Mouse (Mus musculus): ENCODE results near the gene Sox10. TPM values are rescaled to one million over a fixed set of nuclear protein-coding genes. Genes with fewer than 3 reads are reported as not detected.
A peak's percentile ranks its signal among the peaks of the same experiment; 100 is the strongest.

Sox10 gene
- polyA plus RNA-seq (2012; ENCODE audit: insufficient read depth, insufficient read length, missing spikeins): 0.48 and 1.5 TPM in 2 replicates

DNA sequence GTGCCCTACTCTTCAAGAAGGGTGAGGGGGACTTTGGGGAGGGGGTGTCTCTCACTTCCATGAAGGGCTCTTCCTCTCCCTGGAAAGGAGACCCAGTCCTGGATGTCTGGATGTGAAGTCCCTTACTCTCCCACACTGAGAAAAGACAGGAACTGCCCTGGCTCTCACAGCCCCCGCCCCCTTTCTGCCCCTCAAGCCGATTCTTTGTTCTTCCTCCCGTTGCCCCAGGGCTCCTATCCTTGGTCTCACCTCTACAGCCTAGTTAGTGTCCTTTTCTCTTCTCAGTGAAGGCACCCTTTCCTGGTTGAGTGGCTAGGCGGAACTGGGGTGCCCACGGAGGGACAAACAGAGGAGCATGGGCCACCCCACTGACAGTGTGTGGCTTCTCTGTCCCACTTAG, at the start of gene Sox10:
TSS of gene Sox10 (minus strand) at position 101 of the 400 bp plus-strand sequence.
- Histone ChIP-seq H3K4me3 (ENCODE audit: insufficient read depth, low read depth, low read length) (no peak within 1 kb of the TSS), H3K27ac (replicated peaks; ENCODE audit: low read depth, low read length) (no peak within 1 kb of the TSS), H3K4me1 (ENCODE audit: control insufficient read depth, insufficient read depth, insufficient read length, low read length) (no peaks in the 10 kb centered on the region)

DNA sequence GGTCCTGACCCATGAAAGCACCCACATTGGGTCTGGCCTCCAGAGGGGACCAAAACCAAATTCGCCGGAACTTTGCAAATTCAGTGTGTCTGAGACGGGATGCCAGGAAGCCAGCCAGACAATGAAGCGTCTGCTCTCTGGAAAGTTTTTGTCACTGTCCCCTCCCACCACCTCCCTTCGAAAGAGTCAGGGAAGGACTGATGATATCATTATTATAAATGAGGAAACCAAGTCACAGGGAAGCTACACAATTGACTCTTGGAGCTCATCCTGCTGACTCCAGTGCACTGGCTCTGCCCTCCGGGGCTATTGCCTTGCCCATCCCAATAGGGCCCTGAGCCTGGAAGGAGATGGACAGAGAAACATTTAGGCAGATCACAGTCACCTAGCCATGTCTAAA, 48.6 kb upstream of the Sox10 start:
- no peak overlapping the region for H3K27ac ChIP-seq (replicated peaks; ENCODE audit: low read depth, low read length)
- H3K4me1 ChIP-seq (ENCODE audit: control insufficient read depth, insufficient read depth, insufficient read length, low read length): no peaks in the 10 kb centered on the region
- no peak overlapping the region for H3K4me3 ChIP-seq (ENCODE audit: insufficient read depth, low read depth, low read length)

DNA sequence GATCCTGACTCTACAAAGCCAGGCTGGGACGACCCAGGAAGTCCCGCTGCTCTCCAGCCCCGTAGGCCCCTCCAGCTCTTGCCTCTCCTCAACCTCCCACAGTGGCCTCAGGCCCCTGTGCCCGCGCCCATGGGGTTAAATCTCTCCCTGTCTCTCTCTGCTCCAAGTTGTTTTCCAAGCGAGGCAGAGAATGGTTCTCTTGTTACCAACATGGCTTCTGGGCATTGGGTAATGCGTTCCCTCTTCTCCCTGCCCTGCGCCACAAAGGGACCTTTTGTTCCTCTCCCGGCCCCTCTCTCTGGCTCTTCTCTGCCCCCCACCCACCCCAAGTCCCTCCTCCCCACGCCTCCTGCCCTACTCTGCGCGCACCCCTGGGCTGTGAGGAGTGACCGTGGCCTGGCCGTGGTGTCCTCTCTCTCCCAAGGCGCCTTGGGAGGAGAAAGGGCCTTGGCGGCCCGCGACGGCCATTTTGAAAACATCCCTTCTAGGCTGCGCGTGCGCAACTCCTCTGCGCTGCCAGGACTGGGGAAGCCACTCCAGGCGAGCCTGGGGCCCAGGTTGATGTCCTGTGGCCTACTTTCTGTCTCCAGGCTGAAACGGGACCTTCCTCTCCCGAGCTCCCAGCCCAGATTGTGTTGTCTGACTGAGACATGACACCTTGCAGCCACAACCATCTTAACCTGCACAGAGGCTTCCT, 47.9 kb upstream of the Sox10 start:
- H3K27ac ChIP-seq (replicated peaks; ENCODE audit: low read depth, low read length): no peak overlapping the region

DNA sequence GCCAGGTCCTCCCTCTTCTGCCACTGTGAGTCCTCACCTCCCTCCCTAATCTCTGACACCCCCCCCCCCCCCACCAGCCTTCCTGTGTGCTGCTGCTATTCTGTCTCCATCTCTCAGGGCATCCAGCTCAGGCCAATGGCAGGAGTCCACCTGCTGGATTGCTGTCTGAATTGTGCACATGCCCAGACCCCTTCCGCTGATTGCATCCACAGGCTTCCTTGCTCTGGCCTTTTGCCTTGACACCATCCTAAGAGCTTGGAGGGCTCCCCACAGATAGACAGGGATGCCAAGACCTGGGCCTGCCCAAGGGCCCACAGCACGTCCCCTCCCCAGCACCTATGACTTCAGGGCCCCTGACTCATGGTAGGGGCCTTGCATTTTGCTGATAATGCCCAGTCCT, 45.3 kb upstream of the Sox10 start:
- no peaks in the 10 kb centered on the region for H3K4me1 ChIP-seq (ENCODE audit: control insufficient read depth, insufficient read depth, insufficient read length, low read length)
- H3K4me3 ChIP-seq (ENCODE audit: insufficient read depth, low read depth, low read length): no peak overlapping the region
- no peak overlapping the region for H3K27ac ChIP-seq (replicated peaks; ENCODE audit: low read depth, low read length)

More for the DNA sequence above, 47.9 kb upstream of the Sox10 start:
- H3K4me3 ChIP-seq (ENCODE audit: insufficient read depth, low read depth, low read length): no peak overlapping the region
- H3K4me1 ChIP-seq (ENCODE audit: control insufficient read depth, insufficient read depth, insufficient read length, low read length): no peaks in the 10 kb centered on the region

DNA sequence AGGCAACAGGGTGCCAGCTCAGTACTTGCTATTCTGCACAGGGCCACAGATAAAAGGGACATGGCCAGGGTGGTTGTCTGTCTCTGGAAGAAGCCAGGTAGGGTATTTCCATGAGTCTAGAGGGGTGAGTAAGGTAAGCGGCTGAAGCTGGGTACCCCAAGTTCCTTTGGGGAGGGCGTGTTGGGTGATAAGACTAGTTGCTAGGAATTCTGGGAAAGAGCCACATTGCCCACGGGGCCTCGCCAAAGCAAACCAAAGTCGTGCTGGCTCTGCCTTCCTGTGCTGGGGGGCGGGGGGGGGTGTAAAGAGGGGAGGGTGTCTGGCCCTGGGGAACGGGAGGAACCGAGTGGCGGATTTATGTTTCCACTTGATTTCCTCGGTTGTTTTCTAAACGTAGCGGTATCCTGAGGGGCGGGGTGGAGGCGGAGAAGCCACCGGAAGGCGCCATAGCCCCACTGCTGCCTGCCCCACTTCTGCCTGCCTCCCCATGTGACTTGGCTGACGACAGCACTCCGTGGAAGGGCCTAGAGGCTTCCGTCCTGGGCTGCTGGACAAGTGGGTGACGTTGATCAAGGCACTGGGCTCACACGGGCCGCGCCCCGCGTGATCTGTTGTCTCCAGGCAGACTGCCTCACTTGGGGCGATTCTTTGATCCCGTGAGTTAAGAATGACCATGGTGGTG, 43.9 kb upstream of the Sox10 start:
- H3K4me1 ChIP-seq (ENCODE audit: control insufficient read depth, insufficient read depth, insufficient read length, low read length): no peaks in the 10 kb centered on the region
- H3K27ac ChIP-seq (replicated peaks; ENCODE audit: low read depth, low read length): peak overlapping the region; percentile 19; the same call in 1 of the 2 replicates
- peak overlapping the region; percentile 42 for H3K4me3 ChIP-seq (ENCODE audit: insufficient read depth, low read depth, low read length)

DNA sequence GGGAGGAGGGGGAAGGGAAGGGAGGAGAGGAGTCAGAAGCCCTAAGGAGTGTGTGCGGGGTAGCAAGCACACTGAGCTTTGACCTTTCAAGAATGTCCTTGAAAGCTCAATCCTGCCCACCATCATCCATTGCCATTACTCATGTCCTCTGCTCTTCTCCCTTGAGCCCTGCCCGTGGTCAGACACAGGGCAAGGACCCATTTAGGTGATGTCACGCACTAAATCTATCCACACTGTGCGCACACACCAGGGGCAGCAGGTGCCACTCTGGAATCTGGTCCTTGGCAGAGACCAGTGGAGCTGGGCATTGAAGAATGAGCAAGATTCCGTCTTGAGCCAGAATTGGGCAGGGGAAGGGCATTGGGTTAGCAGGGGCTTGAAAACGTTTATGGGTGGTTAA, 43.2 kb upstream of the Sox10 start:
- H3K4me3 ChIP-seq (ENCODE audit: insufficient read depth, low read depth, low read length): no peak overlapping the region

DNA sequence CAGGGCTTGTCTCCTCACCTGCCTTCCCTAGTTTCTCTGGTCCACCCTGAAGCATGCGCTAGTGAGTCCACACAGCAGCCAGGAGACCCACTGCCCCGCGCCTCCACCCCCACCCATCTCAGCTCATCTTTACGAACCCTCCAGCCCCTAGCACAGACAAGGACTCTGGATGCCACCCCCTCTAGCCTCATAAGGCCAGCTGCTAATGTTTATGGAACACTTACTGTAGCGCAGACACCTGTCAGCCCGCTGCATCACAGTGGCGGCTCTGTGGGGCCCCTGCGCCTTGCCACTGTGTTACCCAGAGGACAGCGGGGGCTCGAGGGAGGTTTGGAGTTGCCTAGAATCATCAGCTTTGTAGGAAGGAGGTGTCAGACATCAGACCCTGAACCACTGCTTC, 37.5 kb upstream of the Sox10 start:
- H3K4me1 ChIP-seq (ENCODE audit: control insufficient read depth, insufficient read depth, insufficient read length, low read length): no peaks in the 10 kb centered on the region
- no peak overlapping the region for H3K4me3 ChIP-seq (ENCODE audit: insufficient read depth, low read depth, low read length)
- H3K27ac ChIP-seq (replicated peaks; ENCODE audit: low read depth, low read length): no peak overlapping the region

More for the DNA sequence above, 43.2 kb upstream of the Sox10 start:
- no peak overlapping the region for H3K27ac ChIP-seq (replicated peaks; ENCODE audit: low read depth, low read length)
- H3K4me1 ChIP-seq (ENCODE audit: control insufficient read depth, insufficient read depth, insufficient read length, low read length): no peaks in the 10 kb centered on the region

DNA sequence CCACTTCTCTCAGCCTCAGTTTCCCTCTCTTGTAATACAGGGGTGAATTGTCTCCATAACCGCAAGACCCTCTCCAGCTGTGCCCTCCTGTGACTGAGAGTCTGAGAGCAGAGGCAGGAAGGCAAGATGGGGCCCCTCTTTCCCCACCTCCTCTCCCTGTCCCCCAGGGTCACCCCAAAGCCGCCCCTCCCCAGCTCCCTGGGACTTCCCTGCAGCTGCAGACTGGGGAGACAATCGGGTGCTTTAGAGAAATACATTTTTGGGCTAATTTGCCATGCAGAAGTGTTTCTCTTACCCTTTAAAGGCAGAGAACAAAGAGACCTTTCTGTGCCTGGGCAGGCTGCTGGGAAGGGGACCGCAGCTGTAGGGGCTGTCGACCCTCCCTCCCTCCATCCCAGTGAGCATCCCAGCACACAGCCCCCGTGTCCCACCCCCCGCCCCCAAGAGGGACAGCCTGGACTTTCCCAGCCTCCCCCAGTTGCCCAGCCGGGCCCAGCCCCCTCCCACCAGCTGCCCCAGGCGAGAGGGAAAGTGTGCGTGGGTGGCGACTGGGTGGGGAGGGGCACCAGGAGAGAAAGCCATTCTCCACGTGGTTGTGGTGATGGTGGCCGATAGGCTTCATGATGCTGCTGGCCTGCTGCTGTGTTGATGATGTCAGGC, 36.6 kb upstream of the Sox10 start:
- Histone ChIP-seq H3K4me3 (ENCODE audit: insufficient read depth, low read depth, low read length) (no peak overlapping the region), H3K27ac (replicated peaks; ENCODE audit: low read depth, low read length) (no peak overlapping the region), H3K4me1 (ENCODE audit: control insufficient read depth, insufficient read depth, insufficient read length, low read length) (no peaks in the 10 kb centered on the region)

DNA sequence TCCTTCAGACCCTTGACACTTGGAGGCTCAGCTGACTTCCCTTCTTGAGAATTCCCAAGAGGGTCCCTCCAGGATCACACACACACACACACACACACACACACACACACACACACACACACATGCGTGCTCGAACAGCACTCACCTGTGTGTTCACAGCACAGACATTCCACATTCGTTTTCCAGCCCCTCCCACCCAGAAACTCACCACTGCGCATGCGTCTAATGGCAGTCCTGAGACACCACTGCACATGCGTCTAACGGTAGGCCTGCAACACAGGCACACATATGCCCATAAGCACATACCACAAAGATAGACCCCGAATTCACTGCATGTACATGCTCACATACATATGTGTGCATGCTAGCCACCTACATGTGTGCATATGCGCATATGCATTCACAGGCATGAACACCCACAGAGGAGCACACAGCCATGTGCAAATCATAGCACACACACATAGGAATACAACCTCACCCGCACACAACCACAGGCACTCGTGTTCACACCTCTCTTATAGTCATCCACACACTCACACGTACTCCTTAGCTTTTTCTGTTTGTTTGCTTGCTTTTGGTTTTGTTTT, 34.4 kb upstream of the Sox10 start:
- Histone ChIP-seq H3K4me3 (ENCODE audit: insufficient read depth, low read depth, low read length) (no peak overlapping the region), H3K4me1 (ENCODE audit: control insufficient read depth, insufficient read depth, insufficient read length, low read length) (no peaks in the 10 kb centered on the region), H3K27ac (replicated peaks; ENCODE audit: low read depth, low read length) (no peak overlapping the region)

DNA sequence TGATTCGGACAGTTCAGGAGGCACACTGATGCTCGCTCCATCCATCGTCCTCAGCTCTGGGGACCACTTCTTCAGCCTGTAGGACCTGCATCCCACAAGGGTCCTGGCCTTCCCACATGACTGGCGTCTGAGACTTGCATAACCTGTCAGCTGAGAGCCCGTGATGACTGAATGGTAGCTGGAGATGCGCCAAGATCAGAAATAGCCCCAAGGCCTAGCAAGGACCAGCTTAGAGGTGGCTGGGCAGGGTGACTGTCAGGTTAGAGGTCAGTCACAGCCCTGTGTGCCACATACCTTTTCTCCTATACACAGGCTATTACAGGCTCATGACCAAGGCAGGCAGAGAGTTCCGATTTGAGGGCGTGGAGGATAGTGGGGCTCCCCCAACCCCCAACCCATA, 30.5 kb upstream of the Sox10 start:
- Histone ChIP-seq H3K4me1 (ENCODE audit: control insufficient read depth, insufficient read depth, insufficient read length, low read length) (no peaks in the 10 kb centered on the region), H3K4me3 (ENCODE audit: insufficient read depth, low read depth, low read length) (no peak overlapping the region), H3K27ac (replicated peaks; ENCODE audit: low read depth, low read length) (no peak overlapping the region)

DNA sequence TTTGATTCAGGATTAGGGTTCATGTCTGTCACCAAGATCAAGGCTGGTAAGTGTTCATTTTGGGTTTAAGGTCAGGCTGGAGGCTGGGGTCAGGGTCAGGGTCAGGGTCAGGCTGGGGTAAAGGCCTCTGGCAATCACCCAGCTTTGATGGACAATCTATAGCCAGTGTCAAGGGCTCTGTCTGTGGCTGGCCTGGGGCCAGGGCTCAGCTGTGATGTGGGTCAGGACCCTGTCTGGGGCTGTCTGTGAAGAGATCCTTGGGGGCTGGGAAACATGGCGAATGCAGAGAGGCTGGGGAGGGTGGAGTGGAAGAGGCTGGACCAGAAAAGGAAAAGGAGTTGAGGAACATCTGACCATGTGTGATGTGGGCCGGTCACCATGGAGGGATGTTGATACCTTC, 29.9 kb upstream of the Sox10 start:
- H3K4me3 ChIP-seq (ENCODE audit: insufficient read depth, low read depth, low read length): no peak overlapping the region
- H3K4me1 ChIP-seq (ENCODE audit: control insufficient read depth, insufficient read depth, insufficient read length, low read length): no peaks in the 10 kb centered on the region
- H3K27ac ChIP-seq (replicated peaks; ENCODE audit: low read depth, low read length): no peak overlapping the region

DNA sequence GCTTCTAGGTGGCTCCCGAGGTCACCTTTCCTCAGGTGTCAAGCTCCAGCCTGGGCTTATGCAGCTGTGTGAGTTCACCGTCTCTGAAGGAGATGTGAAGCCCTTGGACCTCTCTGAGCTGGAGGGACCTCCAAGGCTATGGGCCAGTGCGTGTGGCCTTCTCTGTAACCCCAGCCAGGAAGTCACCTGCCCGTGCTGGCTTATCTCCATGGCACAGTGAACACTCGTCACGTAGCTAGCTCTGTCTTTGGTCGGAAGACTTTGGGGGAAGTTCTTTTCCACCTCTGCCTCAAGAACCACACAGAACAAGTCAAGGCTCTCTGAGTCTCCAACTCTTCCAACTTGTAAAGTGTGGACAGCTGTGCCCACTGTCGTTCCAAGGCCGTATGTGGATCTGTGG, 29.0 kb upstream of the Sox10 start:
- Histone ChIP-seq H3K27ac (replicated peaks; ENCODE audit: low read depth, low read length) (no peak overlapping the region), H3K4me1 (ENCODE audit: control insufficient read depth, insufficient read depth, insufficient read length, low read length) (no peaks in the 10 kb centered on the region), H3K4me3 (ENCODE audit: insufficient read depth, low read depth, low read length) (no peak overlapping the region)

DNA sequence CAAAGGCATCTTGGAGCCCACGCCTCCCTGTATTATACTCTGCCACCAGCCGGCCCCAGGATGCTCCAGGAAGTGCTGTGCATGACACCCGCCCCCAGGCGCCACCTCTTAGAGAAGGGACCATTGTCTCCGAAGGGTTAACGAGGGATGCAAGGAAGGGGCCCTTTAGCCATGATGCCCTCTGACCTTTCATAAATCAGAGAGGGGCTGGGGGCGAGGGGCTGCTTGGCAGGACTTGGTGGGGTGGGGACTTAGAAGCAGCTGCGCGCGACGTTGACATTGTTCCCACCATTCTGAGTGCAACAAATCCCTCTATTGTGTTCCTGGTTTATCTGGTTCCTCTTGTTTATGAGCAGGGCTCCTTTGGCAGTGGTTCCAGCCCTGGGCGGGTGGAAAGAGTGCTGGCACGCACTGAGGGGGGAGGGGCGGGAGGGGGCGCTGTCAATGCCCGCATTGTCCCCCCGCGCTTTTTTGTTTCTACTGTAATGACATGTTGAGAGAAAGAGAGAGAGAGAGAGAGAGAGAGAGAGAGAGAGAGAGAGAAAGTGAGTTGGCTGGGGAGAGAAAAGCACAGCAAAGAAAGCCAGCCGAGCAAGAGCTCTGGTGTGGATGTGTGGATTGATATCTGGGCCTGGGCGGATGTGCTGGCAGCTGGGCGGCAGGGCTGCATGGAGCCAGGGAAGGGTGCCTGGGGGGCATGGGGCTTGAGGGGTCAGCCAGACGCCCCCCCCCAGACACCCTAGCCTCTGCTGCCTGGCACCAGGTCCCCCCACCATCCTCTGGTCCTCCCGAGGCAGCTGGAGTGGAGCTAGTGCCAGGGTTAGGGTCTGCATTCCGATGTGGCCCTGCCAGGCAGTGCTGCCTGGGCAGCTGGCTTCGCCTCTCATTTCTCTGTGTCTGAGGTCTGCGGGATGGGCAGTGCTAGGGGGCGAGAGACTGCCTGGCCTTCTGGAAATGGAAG, 28.1 kb upstream of the Sox10 start:
- Histone ChIP-seq H3K27ac (replicated peaks; ENCODE audit: low read depth, low read length) (no peak overlapping the region), H3K4me1 (ENCODE audit: control insufficient read depth, insufficient read depth, insufficient read length, low read length) (no peaks in the 10 kb centered on the region), H3K4me3 (ENCODE audit: insufficient read depth, low read depth, low read length) (no peak overlapping the region)

DNA sequence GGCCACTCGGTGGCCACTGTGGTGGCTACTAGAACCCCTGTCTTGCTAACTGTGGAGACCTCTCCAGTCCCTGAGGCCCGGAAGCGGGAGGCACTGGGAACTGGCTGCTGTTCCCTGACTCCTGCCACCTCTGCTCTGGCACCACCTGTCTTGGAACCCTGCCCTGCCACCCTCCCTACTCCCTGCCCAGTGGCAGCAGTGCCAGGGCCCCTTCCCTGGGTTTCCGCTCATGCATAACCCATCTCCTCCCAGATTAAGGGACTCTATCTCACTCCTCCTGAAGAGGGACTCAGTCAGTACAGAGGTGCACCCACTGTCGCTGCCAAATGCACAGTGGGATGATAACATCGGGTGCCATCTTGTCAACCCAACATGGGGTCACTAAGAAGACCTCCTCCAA, 27.4 kb upstream of the Sox10 start:
- H3K27ac ChIP-seq (replicated peaks; ENCODE audit: low read depth, low read length): no peak overlapping the region
- no peaks in the 10 kb centered on the region for H3K4me1 ChIP-seq (ENCODE audit: control insufficient read depth, insufficient read depth, insufficient read length, low read length)
- no peak overlapping the region for H3K4me3 ChIP-seq (ENCODE audit: insufficient read depth, low read depth, low read length)

Measured in brown adipose tissue, adult 24 weeks (tissue).